Mouse (Mus musculus) limb, embryonic 14.5 days (tissue): ENCODE results near the gene Mrpl41. TPM values are rescaled to one million over a fixed set of nuclear protein-coding genes. Genes with fewer than 3 reads are reported as not detected.

ENCODE experiments used
- ATAC-seq: fragments of 200-750 bp; cut with Nextera tagmentation; 2 replicates; pipeline ENCODE4 v1.8.0; 2017; ENCODE audit warnings: low read depth, moderate number of reproducible peaks, moderate TSS enrichment; ENCODE audit not compliant: low FRiP score
- DNase-seq: peaks from one replicate; pipeline ENCODE4 v3.0.0-alpha.2; 2015; ENCODE audit warnings: low spot score
- H3K27ac ChIP-seq: fragments of 300-500 bp; sonication (generic); replicated peaks from 2 replicates; pipeline ENCODE4 v1.5.1; 2014; ENCODE audit warnings: low read depth, mild to moderate bottlenecking, low read length, moderate library complexity, mixed read lengths
- H3K27me3 ChIP-seq: fragments of 300-500 bp; sonication (generic); 2 replicates; pipeline ENCODE4 v1.6.1; 2014; ENCODE audit warnings: low read length, mixed read lengths; ENCODE audit not compliant: control insufficient read depth, insufficient read depth
- H3K36me3 ChIP-seq: fragments of 300-500 bp; sonication (generic); 2 replicates; pipeline ENCODE4 v1.6.1; 2014; ENCODE audit warnings: mild to moderate bottlenecking, low read length, moderate library complexity, mixed read lengths; ENCODE audit not compliant: control insufficient read depth, insufficient read depth
- H3K4me1 ChIP-seq: fragments of 300-500 bp; sonication (generic); 2 replicates; pipeline ENCODE4 v1.6.1; 2014; ENCODE audit warnings: antibody characterized with exemption, low read length, mixed read lengths; ENCODE audit not compliant: control insufficient read depth, insufficient read depth
- H3K4me2 ChIP-seq: fragments of 300-500 bp; sonication (generic); replicated peaks from 2 replicates; pipeline ENCODE4 v1.6.1; 2014; ENCODE audit warnings: low read depth, mild to moderate bottlenecking, low read length, moderate library complexity; ENCODE audit not compliant: severe bottlenecking
- H3K4me3 ChIP-seq: fragments of 300-500 bp; sonication (generic); replicated peaks from 2 replicates; pipeline ENCODE4 v1.5.1; 2014; ENCODE audit warnings: low read length
- H3K9ac ChIP-seq: fragments of 300-500 bp; sonication (generic); 2 replicates; pipeline ENCODE4 v1.6.1; 2014; ENCODE audit warnings: mild to moderate bottlenecking, low read depth, low read length, moderate library complexity; ENCODE audit not compliant: severe bottlenecking
- H3K9me3 ChIP-seq: fragments of 300-500 bp; sonication (generic); 2 replicates; pipeline ENCODE4 v1.6.1; 2016; ENCODE audit warnings: low read length; ENCODE audit not compliant: control insufficient read depth
- POLR2A ChIP-seq: fragments of 200-500 bp; IDR thresholded peaks from 2 replicates; pipeline ENCODE4 v1.8.0; 2012; ENCODE audit warnings: inconsistent platforms, mild to moderate bottlenecking, moderate library complexity, borderline replicate concordance; ENCODE audit not compliant: insufficient read depth, insufficient read length; ENCODE audit errors: extremely low read depth
- WGBS: fragments of 180-500 bp; shearing (Covaris S2); extraction: QIAGEN DNeasy Blood & Tissue Kit; methylation state at CpG from one replicate; pipeline ENCODE4 v1.1.7; 2014; 5-methylcytosine and 5-hydroxymethylcytosine counted together
- polyA plus RNA-seq, 2 experiments: library from polyadenylated mRNA; depleted of rRNA in 1 of 2; stranded (reverse) in 1 of 2; unstranded in 1 of 2; fragments of >200 nt; fragmentation: Nextera tagmentation in 1 of 2; extraction: Ambion mirVana in 1 of 2; gene quantifications; 2 replicates each; pipeline versions ENCODE4 v1.2.1 to v1.2.3; 2012 to 2014

The Mrpl41 gene
- polyA plus RNA-seq, 2 experiments, result 81.9 to 136 TPM

DNA sequence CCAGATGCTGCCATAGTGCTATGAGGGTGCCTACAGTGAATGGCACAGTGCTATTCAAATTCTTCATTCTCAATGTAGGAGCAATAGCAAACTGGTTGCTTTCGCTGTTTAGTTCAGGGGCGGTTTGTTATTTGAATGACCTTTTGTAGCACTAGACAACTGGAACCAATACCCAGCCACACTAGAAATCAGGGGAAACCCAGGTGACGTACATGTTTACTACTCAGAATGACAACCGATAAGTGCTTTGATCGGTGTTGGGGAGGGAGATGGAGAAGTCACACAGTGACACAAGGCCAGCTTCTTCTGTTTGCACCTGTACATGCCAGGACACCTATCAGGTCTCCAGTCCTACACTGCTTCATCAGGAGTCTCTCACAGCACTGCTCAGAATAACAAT lies 45.3 kb downstream of the Mrpl41 start:
- H3K4me2 ChIP-seq, result no peak overlapping the region
- no peak overlapping the region for H3K9ac ChIP-seq
- 0 out of 2 replicates have a peak, but pooled peaks cover 3% of the 10 kb centered on the region for H3K36me3 ChIP-seq
- no peaks in the 10 kb centered on the region for H3K9me3 ChIP-seq
- DNase-seq (no peak), ATAC-seq (no peak)
- peaks cover 6% of the 10 kb centered on the region for H3K4me1 ChIP-seq
- no peak overlapping the region for H3K4me3 ChIP-seq
- WGBS, result 88% methylated on average over 5 of the region's 5 CpGs
- H3K27me3 ChIP-seq, result no peaks in the 10 kb centered on the region
- no peak overlapping the region for H3K27ac ChIP-seq
- TF ChIP-seq POLR2A, result no peak

DNA sequence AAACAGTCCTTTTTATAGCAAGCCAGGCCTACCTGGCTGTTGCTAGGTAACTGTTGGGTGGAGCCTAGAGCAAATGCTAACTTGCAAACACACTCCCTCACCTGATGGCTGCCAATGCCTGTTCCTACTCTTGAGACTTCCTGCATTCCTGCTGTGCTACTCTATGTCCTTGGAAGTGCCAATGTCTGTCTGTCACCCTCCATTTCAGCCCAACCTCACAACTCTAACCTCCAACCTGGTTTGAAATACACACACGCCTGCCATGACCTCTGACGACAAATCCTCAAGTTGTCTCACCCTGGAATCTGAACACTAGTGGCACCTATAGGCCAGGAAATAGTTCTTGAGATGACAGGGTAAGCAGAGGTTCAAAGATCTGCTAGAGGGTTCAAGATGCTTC lies 45.8 kb downstream of the Mrpl41 start:
- H3K4me1 ChIP-seq, result peaks cover 1% of the 10 kb centered on the region
- DNase-seq, result no peak
- 0 out of 2 replicates have a peak, but pooled peaks cover 3% of the 10 kb centered on the region for H3K36me3 ChIP-seq
- WGBS, result 52% methylated on average over 2 of the region's 2 CpGs
- ATAC-seq, result no peak
- H3K27ac ChIP-seq, result no peak overlapping the region
- H3K9ac ChIP-seq, result no peak overlapping the region
- H3K27me3 ChIP-seq, result no peaks in the 10 kb centered on the region
- H3K4me2 ChIP-seq, result no peak overlapping the region
- H3K4me3 ChIP-seq, result no peak overlapping the region
- TF ChIP-seq POLR2A, result no peak
- no peaks in the 10 kb centered on the region for H3K9me3 ChIP-seq

DNA sequence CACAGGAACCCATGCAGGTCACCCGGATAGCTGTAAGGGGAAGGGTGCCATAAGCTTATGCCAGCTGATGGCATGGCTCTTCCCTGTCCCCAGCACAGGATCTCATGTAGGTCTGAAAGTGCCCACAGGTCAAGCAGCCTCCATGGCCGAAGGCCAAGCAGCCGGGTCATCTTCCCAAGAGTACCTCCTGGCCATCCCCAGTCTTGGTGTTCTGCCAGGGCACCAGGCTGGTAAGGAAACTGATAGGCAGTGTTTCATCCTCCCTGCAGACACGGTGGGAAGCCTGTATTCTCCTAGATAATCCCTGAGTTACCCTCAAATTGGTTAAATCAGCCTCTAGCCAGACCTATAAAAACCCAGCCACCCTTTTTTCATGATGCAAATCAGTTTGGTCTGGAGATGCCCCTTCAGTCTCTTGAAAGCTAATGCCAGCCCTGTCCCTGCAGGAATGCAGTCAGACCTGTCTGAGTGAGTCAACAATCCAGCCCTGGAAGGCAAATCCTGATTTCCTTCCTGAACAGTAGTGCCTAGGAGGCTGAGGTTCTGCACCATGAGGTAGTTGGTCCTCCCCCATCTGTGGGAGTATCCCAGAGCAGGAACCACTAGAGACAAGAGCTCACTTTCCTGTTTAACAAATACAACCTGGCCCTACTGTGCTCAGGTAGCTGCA lies 47.0 kb downstream of the Mrpl41 start:
- Histone ChIP-seq H3K9ac (no peak overlapping the region), H3K27me3 (no peaks in the 10 kb centered on the region), H3K4me1 (no peaks in the 10 kb centered on the region), H3K9me3 (no peaks in the 10 kb centered on the region), H3K36me3 (0 out of 2 replicates have a peak, but pooled peaks cover 3% of the 10 kb centered on the region), H3K27ac (no peak overlapping the region), H3K4me2 (no peak overlapping the region), H3K4me3 (no peak overlapping the region)
- DNase-seq (no peak), ATAC-seq (no peak)
- WGBS, result 65% methylated on average over 4 of the region's 4 CpGs
- no peak for TF ChIP-seq POLR2A

DNA sequence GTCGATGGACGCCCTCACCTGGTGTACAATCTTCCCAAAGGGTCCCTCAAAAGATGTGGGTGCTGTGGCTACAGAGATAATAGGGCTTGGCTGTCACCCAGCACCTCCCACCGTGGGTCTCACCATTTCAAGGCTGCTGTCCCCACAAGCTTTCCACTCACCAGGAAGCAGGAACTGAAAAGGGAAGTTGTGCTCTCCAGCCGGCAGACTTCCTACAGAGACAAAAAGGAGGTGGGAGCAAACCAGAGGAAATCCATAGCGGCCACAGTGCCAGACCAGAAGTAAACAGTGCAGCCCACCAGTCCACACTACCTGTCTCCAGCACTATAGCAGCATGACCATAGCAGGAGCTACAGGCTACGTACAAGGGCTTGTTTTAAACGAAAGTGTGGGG lies 47.9 kb downstream of the Mrpl41 start:
- Histone ChIP-seq H3K27ac (no peak overlapping the region), H3K4me3 (no peak overlapping the region), H3K9ac (no peak overlapping the region), H3K4me2 (no peak overlapping the region), H3K27me3 (no peaks in the 10 kb centered on the region), H3K36me3 (0 out of 2 replicates have a peak, but pooled peaks cover 3% of the 10 kb centered on the region), H3K9me3 (no peaks in the 10 kb centered on the region), H3K4me1 (no peaks in the 10 kb centered on the region)
- DNase-seq (no peak), ATAC-seq (no peak)
- WGBS, result 72% methylated on average over 7 of the region's 7 CpGs
- TF ChIP-seq POLR2A, result no peak

DNA sequence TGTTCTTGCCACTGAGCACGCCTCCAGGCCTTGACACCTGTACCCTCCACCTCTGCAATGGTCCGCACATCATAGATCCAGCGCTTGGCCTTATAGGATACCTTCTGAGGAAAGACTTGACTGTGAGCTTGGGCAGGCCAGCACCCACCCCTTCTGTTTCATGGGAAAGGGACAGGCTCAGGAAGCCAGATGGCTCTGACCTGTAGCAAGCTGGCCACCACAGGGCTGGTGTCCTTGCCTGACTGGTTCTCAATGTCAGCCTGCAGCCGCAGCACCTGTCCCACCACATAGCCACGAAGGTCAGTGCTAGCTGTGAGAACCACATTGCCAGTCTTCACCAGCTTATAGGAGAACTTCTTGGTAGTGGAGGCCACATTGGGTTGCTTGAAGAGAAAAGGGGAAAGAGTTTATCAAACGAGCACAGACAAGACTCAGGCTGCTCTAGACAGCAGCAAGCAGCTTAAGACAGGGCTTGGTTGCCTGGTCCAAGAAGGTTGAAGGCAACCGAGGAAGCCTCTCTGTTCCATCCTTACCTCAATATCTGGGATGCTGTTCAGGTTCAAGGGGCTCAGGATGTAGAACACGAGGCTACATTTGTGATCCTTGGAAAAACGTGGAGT lies 48.4 kb downstream of the Mrpl41 start:
- no peak overlapping the region for H3K4me2 ChIP-seq
- H3K27me3 ChIP-seq, result no peaks in the 10 kb centered on the region
- ATAC-seq (no peak), DNase-seq (no peak)
- no peak overlapping the region for H3K4me3 ChIP-seq
- H3K4me1 ChIP-seq, result no peaks in the 10 kb centered on the region
- H3K9me3 ChIP-seq, result no peaks in the 10 kb centered on the region
- no peak for TF ChIP-seq POLR2A
- WGBS, result 74% methylated on average over 9 of the region's 9 CpGs
- no peak overlapping the region for H3K9ac ChIP-seq
- no peak overlapping the region for H3K27ac ChIP-seq
- H3K36me3 ChIP-seq, result 0 out of 2 replicates have a peak, but pooled peaks cover 3% of the 10 kb centered on the region
